Mouse (Mus musculus): ENCODE results near the gene Lsm14b.

- TF ChIP-seq CTCF (IDR thresholded peaks at IDR 0.05; ENCODE audit: low read depth) = no peak
- TF ChIP-seq EP300 (IDR thresholded peaks at IDR 0.05; ENCODE audit: low read depth) = no peak
Observed at GRCm38 (mm10) chr2:180031270-180031669, 6.5 kb downstream of the Lsm14b start.

All from liver, postnatal 0 days (tissue).